Mouse (Mus musculus): ENCODE data around the gene Bloc1s5. TPM values are rescaled to one million over a fixed set of nuclear protein-coding genes. Genes with fewer than 3 reads are reported as not detected.

Gene Bloc1s5
- total RNA-seq (2023) = 1 to 10 TPM; 2.9 to 3.9 TPM

GRCm38 (mm10) chr13:38634800-38635269 is at the start of gene Bloc1s5:
TSS of gene Bloc1s5 (minus strand) at chr13:38635109.

DNA sequence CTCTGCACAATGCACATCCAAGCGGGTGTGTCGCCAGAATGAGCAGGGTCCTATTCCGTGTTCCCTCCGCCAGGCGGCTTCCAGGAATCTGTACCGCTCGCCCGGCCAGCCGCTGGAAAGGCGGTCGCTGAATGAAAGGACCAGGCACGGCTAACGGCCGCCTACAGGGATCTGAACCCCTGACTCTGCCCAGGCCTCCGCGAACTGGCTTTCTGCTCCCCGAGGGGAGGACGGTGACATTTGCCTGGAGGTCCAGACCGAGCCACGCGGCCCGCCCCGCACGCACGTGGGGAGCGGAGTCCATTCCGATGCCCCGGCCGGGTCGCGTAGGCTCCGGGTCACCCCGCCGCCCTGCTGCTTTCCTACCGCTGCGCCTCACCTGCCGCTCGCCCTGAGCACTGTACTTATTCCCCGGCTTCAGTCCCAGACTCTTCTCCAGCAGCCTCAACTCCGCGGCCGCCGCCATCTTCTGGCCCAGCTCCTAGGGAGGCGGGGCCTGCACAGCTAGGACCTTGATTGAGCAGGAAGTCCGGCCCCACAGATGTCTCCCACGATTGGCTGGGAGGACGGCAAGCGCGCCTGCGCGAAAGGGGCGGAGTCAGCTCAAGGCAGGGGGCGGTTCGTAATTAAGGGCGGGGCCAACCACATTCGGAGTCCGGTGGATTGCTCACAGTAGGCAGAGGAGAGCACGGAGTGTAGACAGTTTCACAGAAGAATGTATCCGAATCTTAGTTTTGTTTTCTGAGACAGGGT is 23.8 kb upstream of the Bloc1s5 start, which contains the start of gene Eef1e1:
Gene Eef1e1 (minus strand): TSS at position 531 of the 753 bp plus-strand sequence.

Other genes with a start within 250 kb of the Bloc1s5 start
- gene Txndc5, start 106.3 kb downstream of the Bloc1s5 start, total RNA-seq (2023) = 10 to 100 TPM; 48.8 to 53.1 TPM
- 10 to 100 TPM in 1 of 2 experiments, 1 to 10 TPM in 1; 9.3 to 11.1 TPM for gene Eef1e1, start 23.9 kb upstream of the Bloc1s5 start, total RNA-seq (2023)

All from neutrophil, adult 83 days (primary cell).